Mouse (Mus musculus) ZHBTc4 (cell line): Measurements from ENCODE around the gene Polr2h.

Experiments
- DNase-seq: peaks from one replicate; pipeline ENCODE4 v3.0.0-alpha.2; 2011; ENCODE audit warnings: low read depth, low spot score

Gene Polr2h

DNA sequence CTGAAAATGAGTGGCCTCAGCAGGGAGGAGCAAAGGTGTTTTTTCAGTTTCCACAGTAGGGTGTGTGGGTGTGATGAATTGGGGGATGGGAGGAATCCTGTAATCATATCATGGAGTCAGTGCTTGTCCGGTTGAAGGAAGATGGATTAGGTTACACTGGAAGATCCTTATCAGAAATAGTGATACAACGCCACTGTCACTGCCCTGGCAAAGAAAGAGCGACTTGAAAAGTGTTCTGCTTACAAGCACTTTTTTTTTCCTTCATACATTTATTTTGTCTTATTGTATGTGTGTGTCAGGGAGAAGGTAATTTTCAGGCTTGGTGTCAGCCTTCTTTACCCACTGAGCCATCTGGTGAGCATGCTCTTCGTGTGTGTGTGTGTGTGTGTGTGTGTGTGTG lies 5.3 kb downstream of the Polr2h start:
- DNase-seq = no peak

DNA sequence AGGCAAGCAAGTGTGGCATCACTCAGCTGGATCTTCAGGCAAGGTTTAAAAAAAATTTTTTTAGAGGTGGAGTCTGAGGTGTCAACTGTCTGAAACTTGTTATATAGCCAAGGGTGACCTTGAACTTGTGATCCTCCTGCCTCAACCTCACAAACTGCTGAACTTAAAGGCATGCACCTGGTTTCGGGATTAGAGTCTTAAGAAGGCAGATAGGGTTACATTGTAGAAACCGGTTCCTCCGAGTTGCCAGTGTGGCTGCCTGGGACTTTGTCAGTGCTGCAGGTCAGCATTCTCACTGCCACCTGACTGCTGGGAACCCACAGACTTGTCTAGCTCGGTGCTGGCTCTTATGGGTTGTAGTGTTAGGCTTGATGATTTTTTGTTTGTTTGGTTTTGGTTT lies 5.8 kb downstream of the Polr2h start:
- no peak for DNase-seq

DNA sequence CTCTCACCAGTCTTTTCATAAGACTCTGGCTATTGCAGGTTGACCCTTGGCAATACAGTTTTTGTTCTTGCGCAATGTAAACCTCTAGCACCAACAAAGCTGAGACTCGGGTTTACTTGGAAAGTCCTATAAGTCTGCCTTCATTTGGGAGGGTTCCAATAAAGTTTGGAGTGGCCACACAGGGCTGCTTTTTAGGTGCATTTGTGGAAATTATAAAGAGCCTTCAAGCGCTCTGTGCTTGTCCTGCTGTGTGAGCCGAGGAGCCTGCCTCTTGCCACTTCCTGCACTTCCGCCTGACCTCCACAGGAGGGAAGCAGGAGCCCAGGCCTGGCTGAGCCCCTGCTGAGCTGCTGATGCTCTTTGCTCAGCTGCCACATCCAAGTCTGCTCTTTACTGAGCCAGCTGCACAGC lies 6.9 kb downstream of the Polr2h start:
- DNase-seq = peak; percentile 92

DNA sequence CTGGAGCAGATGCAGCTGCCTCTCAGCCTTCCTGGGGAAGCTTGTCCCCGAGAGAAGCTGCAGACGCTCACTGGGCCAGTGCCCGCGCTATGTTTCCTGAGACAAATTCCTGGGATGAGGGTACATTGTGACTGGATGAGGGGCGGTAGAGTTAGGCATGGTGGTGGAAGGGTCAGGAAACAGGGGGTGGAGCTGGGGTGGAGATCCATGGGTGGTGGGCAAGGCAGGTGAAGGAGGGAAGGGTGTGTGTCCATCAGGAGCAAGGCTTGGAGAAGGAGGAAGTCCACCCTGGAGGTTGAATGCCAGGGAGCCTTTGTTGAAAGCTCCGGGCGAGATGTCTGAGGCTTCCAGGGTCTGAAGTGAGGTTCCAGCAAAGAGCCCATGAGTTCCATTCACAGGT lies 7.9 kb downstream of the Polr2h start:
- DNase-seq = no peak

DNA sequence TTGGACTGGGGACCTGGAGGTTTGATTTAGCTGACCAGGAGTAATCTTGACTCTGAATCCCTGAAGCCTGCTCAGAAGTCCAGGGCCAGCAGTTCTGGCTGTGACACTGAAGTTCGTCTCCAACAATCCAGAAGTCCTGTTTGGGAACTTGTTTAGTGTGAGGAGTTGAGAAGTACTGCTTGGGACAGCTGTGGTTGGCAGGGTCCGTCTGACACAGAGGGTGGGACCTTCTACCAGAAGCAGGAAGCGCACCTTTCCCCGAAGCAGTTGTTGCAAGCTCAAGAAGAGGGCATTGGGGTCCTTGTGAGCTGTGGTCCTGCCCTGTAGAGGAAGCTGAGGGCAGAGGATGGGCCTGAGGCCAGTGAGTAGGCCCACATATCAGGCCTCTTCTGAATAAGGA lies 8.3 kb downstream of the Polr2h start:
- no peak for DNase-seq

DNA sequence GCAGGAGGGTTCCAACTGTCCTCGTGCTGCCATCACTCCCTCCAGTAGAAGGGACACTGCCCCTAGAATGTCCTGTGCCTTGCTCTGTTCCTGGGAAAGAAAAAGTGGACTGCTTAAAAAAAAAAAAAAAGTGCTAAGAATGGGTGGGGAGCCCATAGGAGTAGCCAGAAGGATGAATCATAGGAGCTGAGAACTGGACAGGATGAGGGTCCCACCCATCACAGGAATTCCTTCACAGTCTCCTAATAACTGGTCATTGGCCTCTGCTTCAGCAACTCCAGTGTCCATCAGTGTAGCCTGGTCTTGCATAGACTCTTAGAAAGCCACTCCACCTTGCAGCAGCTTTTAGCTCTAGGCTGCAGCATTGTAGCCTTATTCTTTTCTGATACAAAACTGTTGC lies 8.9 kb downstream of the Polr2h start:
- DNase-seq = no peak

DNA sequence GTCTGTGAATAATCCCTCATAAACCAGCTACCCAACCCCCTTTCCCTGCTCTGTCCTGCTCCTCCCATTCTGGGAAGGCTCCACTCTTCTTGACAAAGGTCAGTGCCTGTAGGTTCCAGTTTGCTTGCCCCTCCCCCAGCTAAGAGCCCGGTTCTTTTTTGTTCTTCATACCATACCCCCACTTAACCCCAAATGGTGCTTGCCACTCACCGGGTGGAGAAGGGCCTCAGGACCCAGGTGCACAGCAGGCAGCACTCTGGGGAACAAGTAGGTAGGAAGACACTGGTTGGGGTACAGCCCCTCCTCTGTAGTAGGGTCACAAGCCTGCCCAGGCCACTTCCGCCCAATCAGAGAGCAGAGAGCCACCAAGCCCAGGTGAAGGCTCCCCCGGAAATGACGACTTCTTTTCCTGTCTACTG lies 12.8 kb downstream of the Polr2h start:
- DNase-seq = peak; percentile 49

DNA sequence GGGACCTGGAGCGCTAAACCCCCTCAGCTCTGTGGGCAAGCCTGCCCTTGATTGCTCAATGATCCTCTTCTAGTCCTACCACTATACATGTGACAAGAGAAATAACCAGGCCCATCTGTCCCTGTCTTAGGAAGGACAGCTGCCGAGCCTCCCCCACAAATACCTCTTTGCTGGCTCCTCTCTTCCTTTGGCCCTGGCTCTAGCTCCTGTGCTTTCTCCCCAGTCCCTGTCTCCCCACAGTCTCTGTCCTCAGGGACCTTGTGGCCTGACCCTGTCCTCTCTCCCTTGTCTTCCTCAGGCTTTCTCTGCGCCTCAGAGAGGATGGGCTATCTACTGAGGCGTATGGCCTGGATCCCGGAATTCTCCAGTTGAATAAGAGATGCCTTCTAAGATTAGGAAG lies 14.2 kb downstream of the Polr2h start:
- no peak for DNase-seq

DNA sequence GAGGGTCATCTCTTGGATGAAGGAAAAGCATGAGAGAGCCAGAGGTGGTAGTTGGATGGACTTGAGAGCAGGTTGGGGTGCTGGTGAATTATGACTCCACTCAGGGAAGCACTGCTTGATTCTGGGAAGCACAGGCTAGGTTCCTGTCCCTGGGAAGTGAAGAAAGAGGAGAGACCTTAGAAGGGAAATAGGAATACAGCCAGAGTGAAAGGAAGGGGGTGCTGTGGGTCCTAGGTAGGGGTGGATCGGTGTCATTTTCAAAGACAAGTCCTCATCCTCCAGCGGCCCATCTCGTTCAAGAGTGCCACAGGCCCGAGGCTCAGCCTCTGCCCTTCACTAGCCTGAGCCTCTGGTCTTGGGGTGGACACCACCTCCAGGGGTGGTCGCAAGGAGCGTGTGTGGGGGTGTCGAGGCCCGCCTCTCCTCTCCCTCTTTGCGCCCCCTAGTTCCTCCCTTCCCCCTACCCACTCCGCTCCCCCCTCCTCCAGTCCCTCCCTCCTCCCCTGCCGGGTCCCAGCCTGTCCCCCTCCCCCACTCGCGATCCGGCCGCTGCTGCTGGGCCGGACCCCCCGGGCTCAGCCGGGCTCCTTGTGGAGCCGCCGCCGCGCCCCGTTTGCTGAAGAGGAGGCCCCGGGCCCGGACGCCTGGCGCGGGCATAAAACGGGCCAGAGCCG lies 14.9 kb downstream of the Polr2h start:
- peak; percentile 37 for DNase-seq

DNA sequence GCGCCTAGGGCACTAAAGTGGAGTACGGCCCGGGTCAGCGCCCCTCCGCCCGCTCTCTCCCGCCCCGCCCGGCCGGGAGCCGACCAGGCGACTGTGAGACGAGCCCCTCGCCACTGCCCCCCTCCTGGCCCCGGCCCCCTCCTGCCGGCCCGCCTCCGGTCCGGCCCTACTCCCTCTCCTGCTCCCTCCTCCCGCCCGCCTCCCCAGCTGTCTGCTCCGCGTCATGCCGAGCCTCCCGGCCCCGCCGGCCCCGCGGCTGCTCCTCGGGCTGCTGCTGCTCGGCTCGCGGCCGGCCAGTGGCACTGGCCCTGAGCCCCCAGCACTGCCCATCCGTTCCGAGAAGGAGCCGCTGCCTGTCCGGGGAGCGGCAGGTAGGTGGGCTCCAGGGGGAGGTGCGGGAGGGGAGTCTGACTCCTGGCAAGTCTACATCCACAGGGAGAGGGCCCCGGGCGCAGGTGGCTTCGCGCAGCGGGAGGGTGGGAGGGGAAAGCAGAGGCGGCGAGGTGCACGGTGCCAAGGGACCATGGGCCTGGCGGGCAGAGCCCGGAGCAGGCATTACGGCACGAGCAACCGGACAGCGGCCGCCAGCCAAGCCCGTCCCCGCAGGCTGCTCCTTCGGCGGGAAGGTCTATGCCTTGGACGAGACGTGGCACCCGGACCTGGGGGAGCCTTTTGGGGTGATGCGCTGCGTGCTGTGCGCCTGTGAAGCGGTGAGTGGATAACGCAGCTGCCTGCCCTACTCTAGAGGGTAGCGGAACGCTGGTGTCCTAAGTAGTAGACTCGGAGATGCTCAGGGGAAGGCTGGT lies 15.7 kb downstream of the Polr2h start, which contains the start of gene Chrd:
Gene Chrd, plus strand, starts transcription at position 203 of the 806 bp plus-strand sequence.
- DNase-seq = peak; percentile 63

DNA sequence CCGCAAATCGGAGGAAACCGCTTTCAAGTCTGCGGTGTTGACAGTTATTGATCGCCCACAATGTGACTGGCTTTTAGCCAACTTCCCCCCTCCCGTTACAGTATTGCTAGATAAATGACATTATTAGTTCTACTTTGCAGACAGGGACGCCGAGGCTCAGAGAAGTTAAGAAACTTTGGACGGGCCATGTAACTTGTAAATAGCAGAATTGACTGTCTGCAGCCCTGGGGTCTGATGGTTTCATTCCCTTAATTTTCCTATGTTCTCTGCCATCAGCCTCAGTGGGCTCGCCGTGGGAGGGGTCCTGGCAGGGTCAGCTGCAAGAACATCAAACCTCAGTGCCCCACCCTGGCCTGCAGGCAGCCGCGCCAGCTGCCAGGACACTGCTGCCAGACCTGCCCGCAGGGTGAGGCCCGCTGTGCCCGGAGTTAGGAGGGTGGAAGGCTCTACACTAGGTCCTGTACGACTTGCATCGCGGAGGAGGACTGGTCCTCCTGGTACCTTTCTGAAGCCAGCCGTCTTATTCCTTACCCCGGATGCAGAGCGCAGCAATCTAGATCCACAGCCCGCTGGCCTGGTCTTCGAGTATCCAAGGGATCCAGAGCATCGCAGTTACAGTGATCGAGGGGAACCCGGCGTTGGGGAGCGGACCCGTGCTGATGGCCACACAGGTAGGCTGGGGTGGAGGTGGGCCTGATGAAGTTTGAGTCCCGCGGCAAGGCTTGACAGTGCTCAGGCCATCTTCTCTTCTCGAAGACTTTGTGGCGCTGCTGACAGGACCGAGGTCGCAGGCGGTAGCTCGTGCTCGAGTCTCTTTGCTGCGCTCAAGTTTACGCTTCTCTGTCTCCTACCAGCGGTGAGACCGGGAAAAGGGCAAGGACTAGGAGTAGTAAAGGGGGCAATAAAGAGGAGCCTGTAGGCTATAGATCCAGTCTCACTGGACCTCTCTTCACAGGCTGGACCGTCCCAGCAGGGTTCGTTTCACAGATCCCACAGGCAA lies 16.6 kb downstream of the Polr2h start, which contains the start of gene Thpo:
Gene Thpo, minus strand, starts transcription at position 781 of the 1,000 bp plus-strand sequence.
- DNase-seq = peak; percentile 53

DNA sequence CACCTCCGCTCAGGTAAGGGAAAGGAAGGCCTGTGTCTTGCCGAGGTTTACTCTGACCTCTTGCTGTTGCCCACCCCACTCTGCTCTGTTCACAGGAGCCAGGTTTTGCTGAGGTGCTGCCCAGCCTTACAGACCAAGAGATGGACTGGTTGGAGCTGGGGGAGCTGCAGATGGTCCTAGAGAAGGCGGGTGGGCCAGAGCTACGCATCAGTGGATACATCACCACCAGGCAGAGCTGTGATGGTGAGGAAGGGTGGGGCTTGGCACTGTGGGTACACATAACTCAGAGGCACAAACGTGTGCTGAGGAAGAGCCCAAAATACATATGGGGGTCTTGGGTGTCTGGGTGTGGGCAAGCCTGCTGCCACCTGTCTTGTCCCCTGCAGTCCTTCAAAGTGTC lies 18.2 kb downstream of the Polr2h start:
- DNase-seq = no peak

DNA sequence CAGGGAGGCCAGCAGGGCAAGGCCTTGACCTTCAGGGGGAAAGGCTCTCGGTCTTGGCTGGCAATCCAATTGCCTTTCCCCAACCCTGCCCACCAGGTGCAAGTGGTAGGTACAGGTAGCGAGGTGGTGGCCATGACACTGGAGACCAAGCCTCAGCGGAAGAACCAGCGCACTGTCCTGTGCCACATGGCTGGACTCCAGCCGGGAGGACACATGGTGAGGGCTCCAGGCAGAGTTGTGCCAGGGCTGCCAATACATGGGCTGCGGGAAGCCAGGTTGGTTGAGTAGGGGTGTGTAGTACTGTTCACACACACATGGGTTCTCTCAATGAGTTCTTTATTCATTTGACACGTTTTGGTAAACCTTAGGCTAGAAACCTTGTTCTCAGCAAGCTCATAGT lies 18.7 kb downstream of the Polr2h start:
- no peak for DNase-seq

DNA sequence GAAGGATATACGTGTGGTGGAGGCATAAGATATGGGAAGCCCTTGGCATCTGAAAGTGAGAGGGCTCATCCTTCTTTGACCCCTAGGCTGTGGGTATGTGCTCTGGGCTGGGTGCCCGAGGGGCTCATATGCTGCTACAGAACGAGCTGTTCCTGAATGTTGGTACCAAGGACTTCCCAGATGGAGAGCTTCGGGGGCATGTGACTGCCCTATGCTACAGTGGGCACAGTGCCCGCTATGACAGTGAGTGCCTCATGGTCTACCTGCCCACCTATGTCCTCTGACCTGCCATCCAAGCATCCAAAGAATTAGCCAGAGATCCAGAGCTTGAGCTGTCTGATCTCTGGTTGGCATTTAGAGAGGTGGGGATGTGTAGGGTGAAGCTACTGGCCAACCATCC lies 19.4 kb downstream of the Polr2h start:
- DNase-seq = no peak

DNA sequence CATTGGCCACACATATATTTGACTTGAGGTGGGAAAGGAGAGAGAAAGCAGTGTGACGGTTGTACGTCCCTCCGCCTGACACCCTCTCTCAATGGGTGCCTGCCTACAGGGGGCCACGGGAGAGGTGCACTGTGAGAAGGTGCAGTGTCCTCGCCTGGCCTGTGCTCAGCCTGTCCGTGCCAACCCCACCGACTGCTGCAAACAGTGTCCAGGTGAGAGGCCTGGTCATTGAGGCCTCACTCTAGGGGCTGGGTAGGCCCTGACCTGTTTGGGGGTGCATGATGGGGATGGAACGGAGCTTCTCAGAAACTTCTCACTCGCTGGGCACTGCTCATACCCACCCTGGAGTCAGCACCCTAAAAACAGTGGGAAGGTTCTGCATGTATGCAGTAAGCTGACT lies 22.4 kb downstream of the Polr2h start:
- no peak for DNase-seq

DNA sequence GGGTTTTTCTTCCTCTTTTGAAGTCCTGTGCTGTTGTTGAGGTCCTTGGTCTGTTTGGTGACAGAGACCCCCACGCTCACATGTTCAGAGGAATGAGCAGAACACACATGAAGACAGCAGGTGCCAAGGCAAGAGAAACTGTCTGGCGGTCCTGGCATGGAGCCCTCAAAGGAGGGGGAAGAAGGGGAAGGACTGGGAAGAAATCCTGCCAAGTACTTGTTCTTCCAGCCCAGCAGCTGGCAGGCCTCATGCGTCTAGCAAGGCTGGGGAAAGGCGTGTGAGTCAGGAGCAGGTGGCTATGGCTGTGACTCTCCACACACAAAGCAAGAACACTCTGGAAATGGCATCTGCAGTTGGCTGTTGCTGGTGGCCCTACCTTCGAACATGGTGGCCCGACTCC lies 29.2 kb downstream of the Polr2h start:
- DNase-seq = no peak

DNA sequence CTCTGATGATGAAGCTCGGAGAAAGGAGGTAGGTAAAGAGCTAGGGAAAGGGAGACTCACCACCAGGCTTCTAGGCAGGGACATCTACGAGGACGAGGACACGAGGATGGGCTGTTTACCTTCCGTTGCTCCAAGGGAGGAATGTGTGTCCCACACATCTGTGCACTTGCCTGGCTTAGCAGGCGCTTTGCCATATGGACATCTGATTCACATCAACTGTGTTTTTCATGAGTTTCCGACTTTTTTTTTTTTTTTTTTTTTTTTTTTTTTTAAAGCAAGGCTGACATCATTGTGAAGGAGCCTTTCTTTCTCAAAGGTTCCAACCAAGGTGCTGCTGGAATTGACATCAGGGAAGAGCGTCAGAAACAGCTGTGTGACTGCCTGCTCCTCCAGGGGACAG lies 33.1 kb downstream of the Polr2h start:
- DNase-seq = no peak

DNA sequence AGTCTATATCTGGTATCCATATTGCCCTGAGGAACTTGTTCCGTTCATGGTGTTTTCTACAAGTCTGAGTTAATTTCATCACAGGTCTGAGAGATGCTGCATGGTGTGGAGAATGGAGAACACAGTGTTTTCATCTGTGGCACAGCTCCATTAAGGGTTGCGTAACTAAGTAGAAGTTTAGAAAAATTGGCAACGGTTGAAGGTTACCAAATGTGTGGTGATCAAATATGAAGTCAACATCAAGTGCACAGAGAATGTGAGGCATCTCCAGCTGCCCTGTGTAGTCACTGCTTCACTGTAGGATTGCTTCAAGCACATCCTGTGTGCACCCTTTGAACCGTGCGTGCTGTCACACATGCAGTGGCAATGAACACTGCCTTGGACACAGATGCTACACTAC lies 38.6 kb downstream of the Polr2h start:
- DNase-seq = no peak

DNA sequence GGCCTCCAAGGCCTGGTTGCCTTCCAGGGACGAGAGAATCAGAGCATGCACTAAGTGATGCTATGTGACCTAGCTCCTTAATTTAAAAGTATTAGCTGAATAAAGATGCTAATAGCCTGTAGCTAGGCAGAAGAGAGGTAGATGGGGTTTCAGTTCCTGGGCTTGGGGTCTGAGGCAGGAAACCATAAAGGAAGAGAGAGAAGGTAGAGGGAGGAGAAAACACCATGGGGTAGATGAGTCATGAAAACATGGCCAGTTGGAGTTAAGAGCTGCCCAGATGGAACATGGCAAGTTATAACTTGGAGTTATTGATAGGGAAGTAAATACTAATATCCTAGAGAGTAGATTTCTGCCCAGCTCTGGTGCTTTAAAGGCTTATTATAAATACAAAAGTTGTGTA lies 39.9 kb downstream of the Polr2h start:
- DNase-seq = no peak

DNA sequence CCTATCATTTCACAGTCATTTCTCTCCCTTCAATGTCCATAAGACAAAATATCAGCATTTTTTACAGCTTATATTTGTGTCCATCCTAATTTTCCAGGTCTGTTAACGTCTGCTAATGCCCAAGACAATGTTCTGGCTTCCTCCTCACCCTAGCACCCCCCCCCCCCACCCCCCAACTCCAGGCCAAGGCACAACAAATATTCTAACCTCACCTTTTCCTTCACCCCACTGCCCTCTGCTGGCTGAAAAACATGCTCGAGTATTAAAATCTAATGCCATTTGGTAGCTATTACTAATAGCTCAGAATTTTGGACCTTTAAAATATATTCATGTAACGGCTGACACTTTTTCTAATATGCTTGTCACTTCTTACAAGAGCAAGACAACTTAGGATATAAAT lies 44.2 kb downstream of the Polr2h start:
- peak; percentile 30 for DNase-seq

DNA sequence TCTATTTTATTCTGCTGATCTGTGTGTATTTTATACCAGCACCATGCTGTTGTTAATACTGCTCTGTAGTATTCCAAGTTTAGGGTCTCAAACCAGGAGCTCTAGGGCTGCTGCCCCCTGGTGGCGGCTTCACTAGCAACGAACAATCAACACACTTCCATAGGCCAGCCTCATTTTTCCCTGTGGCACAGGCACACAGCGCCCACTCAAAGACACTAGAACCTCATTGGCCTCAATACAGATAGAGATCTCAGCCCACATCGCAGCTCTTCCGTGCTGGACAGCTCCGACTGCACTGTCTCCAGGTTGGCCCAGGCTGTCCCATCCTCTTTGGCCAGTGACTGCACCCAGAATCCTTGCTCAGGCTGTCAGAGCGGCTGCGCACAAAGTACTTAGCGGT lies 47.8 kb downstream of the Polr2h start:
- DNase-seq = peak; percentile 94
